Mouse (Mus musculus) 3134 (cell line): ENCODE measurements around the gene Spred2.

Source experiments
- DNase-seq: peaks from one replicate; pipeline ENCODE4 v3.0.0-alpha.2; 2011; ENCODE audit warnings: low spot score; ENCODE audit not compliant: insufficient read length; ENCODE audit errors: extremely low read depth

The Spred2 gene

DNA sequence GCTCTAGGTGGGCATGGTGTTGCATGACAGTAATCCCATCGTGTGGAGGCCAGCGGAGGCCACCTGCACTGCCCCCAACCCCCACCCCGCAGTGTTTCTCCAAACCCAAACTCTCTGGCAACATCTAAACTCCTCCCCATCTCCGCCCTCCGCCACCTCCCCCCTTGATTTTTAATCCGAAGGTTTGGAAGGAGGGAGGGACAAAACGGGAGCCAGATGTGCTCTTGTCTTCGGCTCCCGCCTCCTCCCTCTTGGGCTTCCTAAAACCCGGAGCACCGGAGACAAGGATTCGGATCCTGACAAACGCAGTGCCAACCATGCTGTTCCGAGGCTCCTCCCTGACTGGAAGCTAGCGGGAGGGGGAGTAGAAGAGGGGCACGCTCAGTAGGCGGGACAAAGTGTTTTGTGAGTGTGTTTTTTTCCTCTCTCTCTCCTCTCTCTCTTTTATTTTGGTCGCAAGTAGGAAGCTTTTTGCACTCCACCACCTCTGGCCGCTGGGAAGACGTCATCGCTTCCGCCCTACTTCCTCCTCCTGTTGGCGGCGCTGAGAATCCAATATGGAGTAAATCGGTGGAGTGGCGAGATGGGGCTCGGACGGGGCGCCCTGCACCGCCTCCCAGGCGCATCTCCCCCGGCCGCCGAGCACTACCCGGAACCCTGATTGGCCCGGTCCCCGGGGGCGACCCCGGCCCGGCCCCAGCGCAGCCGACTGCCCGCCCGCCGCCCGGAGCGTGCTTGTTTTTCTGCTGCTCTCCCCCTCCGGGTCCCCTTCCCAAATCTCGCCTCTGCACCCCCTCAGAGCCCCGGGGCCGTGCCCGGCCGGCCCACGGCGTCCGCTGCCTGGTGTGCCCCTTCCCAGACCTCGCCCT lies at the start of gene Spred2:
Gene Spred2, plus strand, starts transcription at position 488 of the 869 bp plus-strand sequence.
- DNase-seq = peak; percentile 89

DNA sequence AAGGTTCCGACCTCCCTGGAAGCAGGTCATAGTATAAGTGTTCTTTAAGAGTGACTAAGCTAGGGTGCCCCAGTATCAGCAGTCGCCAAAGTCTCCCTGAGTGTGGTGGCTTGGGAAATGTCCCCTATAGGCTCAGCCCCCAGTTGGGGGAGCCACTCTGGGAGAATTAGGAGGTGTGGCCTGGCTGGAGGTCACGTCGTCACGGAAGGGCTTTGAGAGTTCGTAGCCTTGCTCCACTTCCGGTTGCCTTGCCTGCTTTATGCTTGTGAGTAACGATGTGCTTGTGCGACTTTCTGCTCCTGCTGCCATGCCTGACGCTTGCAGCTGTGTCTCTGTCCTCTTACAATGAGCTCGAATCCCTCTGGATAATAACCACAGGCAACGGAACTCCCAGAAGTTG lies 48.6 kb upstream of the Spred2 start:
- DNase-seq = no peak

DNA sequence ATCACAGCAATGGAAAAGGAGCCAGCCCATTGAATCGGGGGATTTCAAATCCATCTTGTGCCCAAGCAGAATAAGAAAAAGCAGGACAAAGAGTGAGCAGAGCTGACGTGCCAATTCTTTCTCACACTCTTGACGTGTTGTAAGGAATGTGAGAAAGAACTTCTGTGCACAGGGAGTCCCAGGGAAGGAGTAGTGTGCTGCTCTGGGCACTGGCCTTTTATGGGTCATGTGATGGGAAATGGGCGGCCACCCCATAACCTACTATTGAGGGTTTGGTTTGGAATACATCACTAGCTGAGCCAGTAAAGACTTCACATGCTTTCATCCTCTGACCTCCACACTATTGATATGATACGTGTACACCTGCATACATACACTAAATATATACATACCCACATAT lies 48.2 kb upstream of the Spred2 start:
- no peak for DNase-seq

DNA sequence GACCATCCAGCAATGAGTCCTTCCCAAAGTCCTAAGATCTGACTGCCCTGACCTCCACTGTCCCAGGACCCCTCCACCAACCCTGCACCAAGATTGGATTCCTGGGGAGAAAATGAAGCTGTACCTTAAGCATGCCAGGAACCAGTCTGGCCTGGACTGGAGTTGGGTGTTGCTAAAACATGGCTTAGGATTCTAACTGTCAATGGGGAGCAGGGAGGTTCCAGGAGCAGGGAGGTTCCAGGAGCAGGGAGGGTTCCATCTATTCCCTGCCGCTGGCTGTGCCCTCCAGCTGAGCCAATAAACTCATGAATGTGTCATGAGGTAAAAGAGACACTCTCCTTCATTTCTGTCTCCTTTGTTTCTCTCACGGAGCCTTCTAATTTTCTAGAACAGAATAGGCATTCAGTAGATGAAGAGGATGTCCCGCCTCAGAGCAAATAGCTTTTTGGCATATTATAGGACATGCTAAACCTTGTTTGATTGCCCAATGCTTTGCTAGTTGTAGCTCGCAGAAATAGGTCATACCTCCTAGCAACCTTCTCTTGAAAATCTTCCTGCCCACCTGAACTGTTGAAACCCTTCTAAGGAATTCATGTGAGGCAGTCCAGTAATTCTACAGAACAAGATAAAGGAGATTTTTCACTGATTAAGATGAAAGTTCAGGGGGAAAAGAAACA lies 46.8 kb upstream of the Spred2 start:
- no peak for DNase-seq

DNA sequence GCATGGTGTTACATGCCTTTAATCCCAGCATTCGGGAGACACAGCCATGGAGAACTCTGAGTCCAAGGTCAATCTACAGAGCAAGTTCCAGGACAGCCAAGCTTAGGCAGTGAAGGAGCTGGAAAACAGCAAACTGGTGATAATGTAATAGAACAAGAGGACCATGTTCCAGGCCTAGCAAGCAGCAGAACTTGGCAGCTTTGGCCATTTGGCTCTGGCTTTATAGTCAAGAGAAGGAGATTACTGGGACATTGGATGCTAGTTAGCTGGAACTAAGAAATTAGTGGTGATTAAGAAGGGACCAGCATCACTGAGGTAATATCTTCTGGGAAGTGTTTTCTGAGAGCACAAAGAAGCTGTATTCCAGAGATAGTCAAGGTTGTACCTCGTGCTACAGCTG lies 42.8 kb upstream of the Spred2 start:
- DNase-seq = no peak

GRCm38 (mm10) chr11:19890700-19891406 lies 33.3 kb upstream of the Spred2 start:
- DNase-seq = no peak

- DNase-seq = no peak
Observed at GRCm38 (mm10) chr11:19893233-19893632, 30.9 kb upstream of the Spred2 start.

DNA sequence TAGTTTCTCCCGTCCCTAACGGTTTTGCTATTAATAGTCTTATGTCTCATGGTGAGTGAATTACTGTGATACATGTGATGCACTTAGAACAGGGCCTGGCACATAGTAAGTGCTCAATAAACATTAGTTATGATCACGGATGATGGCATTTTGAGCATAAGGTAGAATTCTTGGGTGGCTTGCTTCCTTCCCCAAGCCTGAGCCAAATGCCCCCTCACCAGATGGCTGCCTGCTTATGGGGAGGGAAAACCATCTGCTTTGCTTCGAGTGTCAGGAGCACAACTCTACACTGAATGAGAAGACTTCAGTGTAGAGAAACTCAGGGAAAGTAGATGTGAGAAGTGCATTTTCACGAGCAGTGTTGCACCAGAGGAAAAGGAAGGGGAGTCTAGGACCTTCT lies 24.6 kb upstream of the Spred2 start:
- DNase-seq = no peak

DNA sequence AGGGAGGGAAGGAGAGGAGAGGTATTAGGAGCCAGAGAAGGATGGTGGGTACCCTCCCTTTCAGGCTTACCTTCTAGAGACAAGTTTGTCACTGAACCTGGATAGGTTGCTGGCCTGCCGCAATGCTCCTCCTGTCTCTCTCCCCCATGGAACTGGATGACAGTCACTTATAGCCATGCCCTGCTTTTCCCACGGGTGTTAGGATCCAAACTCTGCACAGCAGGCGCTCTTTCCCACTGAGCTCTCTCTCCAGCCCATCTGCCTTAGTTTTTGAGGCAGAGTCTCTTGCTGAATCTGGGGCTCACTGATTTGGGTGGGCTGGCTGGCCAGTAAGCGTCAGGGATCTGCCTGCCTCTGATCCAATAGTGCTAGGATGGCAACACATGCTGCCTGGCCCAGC lies 23.5 kb upstream of the Spred2 start:
- DNase-seq = no peak

- DNase-seq = no peak
Observed at GRCm38 (mm10) chr11:19911216-19911615, 13.0 kb upstream of the Spred2 start.

DNA sequence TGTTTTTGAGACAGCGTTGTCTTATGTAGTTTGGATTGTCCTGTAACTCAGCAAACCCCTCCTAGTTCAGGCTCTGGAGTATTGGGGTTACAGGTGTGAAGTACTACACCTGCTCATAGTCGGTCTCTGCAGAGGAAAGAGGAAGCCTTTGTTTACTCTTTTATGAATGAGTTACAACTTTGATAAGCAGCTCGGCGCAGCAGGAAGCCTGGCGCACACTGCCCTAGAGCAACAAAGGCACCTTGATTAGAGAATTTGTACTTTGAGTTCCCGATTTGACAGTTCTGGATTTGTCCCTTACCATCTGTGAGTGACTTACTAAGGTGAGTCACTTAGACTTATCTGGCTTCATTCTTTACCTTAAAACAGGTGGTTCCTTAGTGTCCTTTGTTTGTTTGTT lies 12.0 kb upstream of the Spred2 start:
- DNase-seq = no peak

- no peak for DNase-seq
Observed at GRCm38 (mm10) chr11:19912661-19913060, 11.5 kb upstream of the Spred2 start.

DNA sequence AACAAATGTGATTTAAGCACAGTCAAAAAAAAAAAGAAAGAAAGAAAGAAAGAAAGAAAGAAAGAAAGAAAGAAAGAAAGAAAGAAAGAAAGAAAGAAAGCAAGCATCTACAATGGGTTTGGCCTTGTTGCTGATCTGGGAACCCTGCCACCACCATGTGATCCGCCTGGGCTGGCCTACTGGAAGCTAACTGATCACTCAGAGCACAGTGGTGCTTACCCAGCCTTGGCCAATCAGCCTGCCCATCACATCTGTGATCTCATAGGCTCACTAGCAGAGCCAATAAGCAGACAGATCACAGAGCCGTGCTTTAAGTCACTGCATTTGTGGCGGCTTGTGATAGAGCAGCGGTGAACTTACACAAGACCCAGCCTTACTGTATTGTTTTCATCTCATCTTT lies 10.4 kb upstream of the Spred2 start:
- no peak for DNase-seq

- no peak for DNase-seq
Observed at GRCm38 (mm10) chr11:19917381-19918245, 6.6 kb upstream of the Spred2 start.

GRCm38 (mm10) chr11:19918246-19918540 lies 6.0 kb upstream of the Spred2 start:
- DNase-seq = no peak

- no peak for DNase-seq
Observed at GRCm38 (mm10) chr11:19919460-19919784, 4.8 kb upstream of the Spred2 start.

DNA sequence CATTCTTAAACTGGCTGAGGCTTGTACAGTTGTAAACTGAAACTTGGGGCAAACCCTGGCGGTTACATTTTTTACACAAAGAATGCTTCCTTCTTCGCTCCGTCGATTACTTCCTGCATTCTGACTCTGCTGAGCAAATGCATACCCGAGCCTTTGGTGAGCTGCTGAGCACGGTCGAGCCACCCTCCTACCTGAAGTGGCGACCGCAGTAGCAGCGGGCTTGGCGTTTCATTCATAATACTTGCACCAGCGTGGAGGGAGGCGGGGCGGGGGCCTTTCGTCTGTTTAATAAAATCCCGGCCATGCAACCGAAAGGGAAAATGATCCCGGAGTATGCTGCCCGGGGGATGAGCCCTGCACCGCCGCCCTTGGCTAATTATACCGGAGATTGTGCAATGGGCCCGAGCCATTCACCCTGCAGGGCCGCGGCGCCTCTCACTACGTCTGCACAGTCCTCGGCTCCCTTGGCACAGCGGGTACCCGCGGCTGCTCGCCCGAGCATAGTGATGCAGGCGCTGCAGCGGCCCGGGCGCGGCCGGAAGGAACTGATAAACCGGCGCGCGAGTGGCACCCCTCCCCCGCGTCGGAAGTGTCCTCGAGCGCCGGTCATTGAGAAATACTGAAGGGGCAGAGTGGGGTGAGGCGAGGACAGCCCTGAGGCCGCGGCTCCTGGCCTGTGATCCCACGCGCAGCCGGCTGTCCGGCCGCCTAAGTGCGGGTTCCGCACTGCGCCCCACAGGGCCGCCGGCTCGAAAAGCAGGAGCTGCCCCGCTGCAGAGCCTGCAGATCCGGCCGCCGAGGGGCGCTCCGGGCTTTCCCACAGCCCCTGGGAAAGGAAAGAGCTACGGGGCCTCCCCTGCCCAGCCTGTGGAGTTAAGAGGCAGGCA lies 4.1 kb upstream of the Spred2 start:
- peak; percentile 90 for DNase-seq

DNA sequence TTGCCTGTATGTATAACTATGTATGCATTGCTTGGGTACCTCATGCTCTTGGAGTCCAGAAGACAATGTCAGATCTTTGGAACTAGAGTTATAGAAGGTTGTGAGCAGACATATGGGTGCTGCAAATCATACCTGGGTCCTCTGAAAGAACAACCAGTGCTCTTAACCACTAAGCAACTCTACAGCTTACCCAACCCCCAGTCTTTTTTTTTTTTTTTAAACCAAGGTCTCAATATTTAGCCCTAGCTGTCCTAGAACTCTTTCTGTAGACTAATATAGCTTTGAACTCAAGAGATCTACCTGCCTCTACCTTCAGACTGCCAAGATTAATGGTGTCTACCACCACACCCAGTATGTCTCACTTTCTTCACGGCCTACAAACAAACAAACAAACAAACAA lies 2.5 kb upstream of the Spred2 start:
- no peak for DNase-seq

GRCm38 (mm10) chr11:19922208-19922607 lies 2.0 kb upstream of the Spred2 start:
- DNase-seq = no peak

GRCm38 (mm10) chr11:19924757-19925148 lies 578 bp downstream of the Spred2 start:
- DNase-seq = no peak
